Mouse (Mus musculus) ovary, postnatal 36 days (tissue): ENCODE measurements at regions not wholly inside any gene's neighbourhood (a gene's known extent, or its start where the extent isn't known, plus 50 kb on each side); places are given as distances from the start of the nearest gene placed in this dataset.
"Not testable (repeated sequence)": the region's sequence is repeated elsewhere in the genome, so short reads cannot be mapped to it uniquely, and the experiment has no call there.

Source experiments
- DNase-seq: peaks from one replicate; pipeline ENCODE4 v3.0.0; 2022; ENCODE audit warnings: low spot score, mixed read lengths

GRCm38 (mm10) chr7:73608070-73608803 is 66.6 kb upstream of the Chd2 start:
- no peak for DNase-seq

GRCm38 (mm10) chr7:73607450-73608005 is 65.9 kb upstream of the Chd2 start:
- no peak for DNase-seq

GRCm38 (mm10) chr7:73606677-73607449 is 65.2 kb upstream of the Chd2 start:
- peak; percentile 94 for DNase-seq

- DNase-seq, result no peak
Observed at GRCm38 (mm10) chr7:73604597-73604996, 63.0 kb upstream of the Chd2 start.

GRCm38 (mm10) chr7:73602815-73603551 is 61.4 kb upstream of the Chd2 start:
- DNase-seq, result no peak

- DNase-seq, result no peak
Observed at GRCm38 (mm10) chr7:73601336-73601735, 59.7 kb upstream of the Chd2 start.

- no peak for DNase-seq
Observed at GRCm38 (mm10) chr7:73600776-73601175, 59.1 kb upstream of the Chd2 start.

- not testable (repeated sequence) for DNase-seq
Observed at GRCm38 (mm10) chr7:73600003-73600385, 58.4 kb upstream of the Chd2 start.

- DNase-seq, result no peak
Observed at GRCm38 (mm10) chr7:73599354-73600002, 57.8 kb upstream of the Chd2 start.

- DNase-seq, result no peak
Observed at GRCm38 (mm10) chr7:73597968-73598367, 56.3 kb upstream of the Chd2 start.

GRCm38 (mm10) chr7:73596866-73597840 is 55.5 kb upstream of the Chd2 start:
- DNase-seq, result no peak

- no peak for DNase-seq
Observed at GRCm38 (mm10) chr7:73596415-73596814, 54.8 kb upstream of the Chd2 start.

- no peak for DNase-seq
Observed at GRCm38 (mm10) chr7:73595860-73596259, 54.2 kb upstream of the Chd2 start.

- DNase-seq, result peak; percentile 91
Observed at GRCm38 (mm10) chr7:73595140-73595825, 53.7 kb upstream of the Chd2 start.

- no peak for DNase-seq
Observed at GRCm38 (mm10) chr7:73594492-73595139, 53.0 kb upstream of the Chd2 start.

- DNase-seq, result no peak
Observed at GRCm38 (mm10) chr7:73593645-73594385, 52.2 kb upstream of the Chd2 start.

GRCm38 (mm10) chr7:73592857-73593256 is 51.2 kb upstream of the Chd2 start:
- no peak for DNase-seq
